Mouse (Mus musculus) thymus, postnatal 10 days (tissue): ENCODE measurements around the gene Bbs2.

Source experiments
- DNase-seq, 2 experiments: peaks; one replicate each; pipeline ENCODE4 v3.0.0; 2021; ENCODE audit warnings: low spot score in 2 of 2

Gene Bbs2

GRCm38 (mm10) chr8:94098996-94099395 lies 268 bp upstream of the Bbs2 start:
- no peak for DNase-seq

GRCm38 (mm10) chr8:94094281-94094680 lies 4.4 kb downstream of the Bbs2 start:
- no peak for DNase-seq

GRCm38 (mm10) chr8:94092848-94093247 lies 5.9 kb downstream of the Bbs2 start:
- no peak for DNase-seq

GRCm38 (mm10) chr8:94089715-94090114 lies 9.0 kb downstream of the Bbs2 start:
- no peak for DNase-seq

GRCm38 (mm10) chr8:94087964-94088363 lies 10.8 kb downstream of the Bbs2 start:
- DNase-seq = no peak

GRCm38 (mm10) chr8:94076461-94077192 lies 22.1 kb downstream of the Bbs2 start:
- DNase-seq = no peak

- DNase-seq = no peak
Observed at GRCm38 (mm10) chr8:94068793-94069192, 29.9 kb downstream of the Bbs2 start.

- no peak for DNase-seq
Observed at GRCm38 (mm10) chr8:94066121-94066863, 32.4 kb downstream of the Bbs2 start.

- DNase-seq = peak in 1 of 2 experiments; percentile 51
Observed at GRCm38 (mm10) chr8:94057157-94057854, 41.4 kb downstream of the Bbs2 start.

- no peak for DNase-seq
Observed at GRCm38 (mm10) chr8:94052696-94053095, 46.0 kb downstream of the Bbs2 start.

- no peak for DNase-seq
Observed at GRCm38 (mm10) chr8:94047845-94048244, 50.9 kb downstream of the Bbs2 start.

- no peak for DNase-seq
Observed at GRCm38 (mm10) chr8:94037806-94038205, 60.9 kb downstream of the Bbs2 start.

GRCm38 (mm10) chr8:94036944-94037524 lies 61.7 kb downstream of the Bbs2 start, which contains the start of the genes Nudt21 and Ogfod1:
Gene Nudt21 (minus strand): TSS chr8:94037031.
Gene Ogfod1 (plus strand): TSS chr8:94037198.
- peak; percentile 91 for DNase-seq

- peak; percentile 58 to 69 for DNase-seq
Observed at GRCm38 (mm10) chr8:94036541-94036940, 62.2 kb downstream of the Bbs2 start.

- no peak for DNase-seq
Observed at GRCm38 (mm10) chr8:94035200-94035599, 63.5 kb downstream of the Bbs2 start.

- DNase-seq = no peak
Observed at GRCm38 (mm10) chr8:94033601-94034000, 65.1 kb downstream of the Bbs2 start.

GRCm38 (mm10) chr8:94029701-94030100 lies 69.0 kb downstream of the Bbs2 start:
- no peak for DNase-seq

- DNase-seq = no peak
Observed at GRCm38 (mm10) chr8:94023916-94024315, 74.8 kb downstream of the Bbs2 start.
